Comparison of ENCODE assay signal across 9 mouse cellular contexts in genomic region chr7:30233387-30233786, GRCm38 (mm10). TPM values are rescaled to one million over a fixed set of nuclear protein-coding genes. Genes with fewer than 3 reads are reported as not detected.
DNase-seq lines count a peak whose midpoint lies in the region; ATAC-seq and TF ChIP-seq lines count a peak whose summit lies in the region.
"Had no signal": no experiment of that assay in that cellular context is flagged by ENCODE, and none has a peak within 500 bp of the region (broad histone marks: within the 10 kb centered on the region; RNA-seq: fewer than 3 reads in every experiment).

No protein-coding gene starts in this region.

- H3K9ac ChIP-seq in lung, postnatal 0 days (replicated peaks; ENCODE audit: low read depth): no peak overlapping the region
- no peak overlapping the region for H3K9ac ChIP-seq in hindbrain, postnatal 0 days (replicated peaks; ENCODE audit: low read length)
- no peak overlapping the region for H3K9ac ChIP-seq in midbrain, embryonic 11.5 days (ENCODE audit: low read length)

- no peak overlapping the region; the same call in 1 of the 2 replicates for H3K4me3 ChIP-seq in lung, postnatal 0 days (ENCODE audit: low read depth, low read length)
- H3K4me3 ChIP-seq in hindbrain, postnatal 0 days (ENCODE audit: low read length): no peak overlapping the region
- peak overlapping the region; percentile 72; the same call in 1 of the 2 replicates for H3K4me3 ChIP-seq in midbrain, embryonic 11.5 days (ENCODE audit: low read depth, low read length)
- H3K4me3 ChIP-seq in layer of hippocampus, adult 2 months: no peak overlapping the region

- no peak for ATAC-seq in lung, postnatal 0 days
- no peak for ATAC-seq in hindbrain, postnatal 0 days
- ATAC-seq in midbrain, embryonic 11.5 days (ENCODE audit: low FRiP score): no peak

- H3K27me3 ChIP-seq in lung, postnatal 0 days (replicated peaks; ENCODE audit: insufficient read depth, low read length): no peaks in the 10 kb centered on the region
- no peaks in the 10 kb centered on the region for H3K27me3 ChIP-seq in hindbrain, postnatal 0 days (ENCODE audit: insufficient read depth, low read length)
- no peaks in the 10 kb centered on the region for H3K27me3 ChIP-seq in midbrain, embryonic 11.5 days (ENCODE audit: control insufficient read depth, insufficient read depth, low read length)

- peaks cover 5% of the 10 kb centered on the region; the same call in 1 of the 2 replicates for H3K4me1 ChIP-seq in lung, postnatal 0 days (ENCODE audit: insufficient read depth, low read depth, low read length)
- H3K4me1 ChIP-seq in hindbrain, postnatal 0 days (ENCODE audit: insufficient read depth, low read length): peaks cover 7% of the 10 kb centered on the region; the same call in 1 of the 2 replicates
- peaks cover 10% of the 10 kb centered on the region for H3K4me1 ChIP-seq in midbrain, embryonic 11.5 days (ENCODE audit: control insufficient read depth, insufficient read depth, low read length)

- peak; percentile 22 for DNase-seq in adrenal gland, postnatal 14 days
- DNase-seq in adrenal gland, postnatal 25 days: no peak
- no peak for DNase-seq in lung, postnatal 0 days (ENCODE audit: low spot score)
- DNase-seq in lung, postnatal 25 days (ENCODE audit: low spot score): no peak
- no peak for DNase-seq in hindbrain, postnatal 0 days (ENCODE audit: low spot score)
- DNase-seq in midbrain, embryonic 11.5 days (ENCODE audit: low spot score, missing footprints): no peak
- no peak for DNase-seq in urinary bladder, adult 18-20 months (ENCODE audit: low spot score in 2 of 2)
- DNase-seq in layer of hippocampus, adult 2 months (ENCODE audit: low spot score in 2 of 2): no peak

- H3K27ac ChIP-seq in lung, postnatal 0 days (ENCODE audit: low read length): 0 out of 2 replicates have a peak overlapping the region, but pooled peaks have one; percentile 5
- H3K27ac ChIP-seq in hindbrain, postnatal 0 days: no peak overlapping the region
- H3K27ac ChIP-seq in midbrain, embryonic 11.5 days (ENCODE audit: low read depth, low read length): no peak overlapping the region
- no peak overlapping the region for H3K27ac ChIP-seq in layer of hippocampus, adult 2 months

- TF ChIP-seq CTCF in lung, postnatal 0 days (IDR thresholded peaks at IDR 0.05): no peak
- no peak for TF ChIP-seq CTCF in hindbrain, postnatal 0 days (IDR thresholded peaks at IDR 0.05; ENCODE audit: low read depth)
- no peak for TF ChIP-seq CTCF in layer of hippocampus, adult 2 months (conservative IDR thresholded peaks at IDR 0.05)

- no peak overlapping the region; the same call in 1 of the 2 replicates for H3K4me2 ChIP-seq in lung, postnatal 0 days (replicated peaks; ENCODE audit: low read depth, low read length)
- H3K4me2 ChIP-seq in hindbrain, postnatal 0 days (ENCODE audit: low read depth, low read length): peak overlapping the region; percentile 58; the same call in 1 of the 2 replicates
- peak overlapping the region; percentile 52; the same call in 1 of the 2 replicates for H3K4me2 ChIP-seq in midbrain, embryonic 11.5 days

- no peak for TF ChIP-seq EP300 in lung, postnatal 0 days (IDR thresholded peaks at IDR 0.05)

- H3K36me3 ChIP-seq in lung, postnatal 0 days (ENCODE audit: insufficient read depth, low read length): no peaks in the 10 kb centered on the region
- H3K36me3 ChIP-seq in hindbrain, postnatal 0 days (ENCODE audit: insufficient read depth, low read length): peaks cover 5% of the 10 kb centered on the region; the same call in 1 of the 2 replicates
- peaks cover 3% of the 10 kb centered on the region; the same call in 1 of the 2 replicates for H3K36me3 ChIP-seq in midbrain, embryonic 11.5 days (ENCODE audit: control insufficient read depth, insufficient read depth, low read length)

- 86% methylated on average over 20 of the region's 20 CpGs for WGBS in lung, postnatal 0 days
- 89% methylated on average over 20 of the region's 20 CpGs for WGBS in hindbrain, postnatal 0 days
- WGBS in midbrain, embryonic 11.5 days: 89% methylated on average over 20 of the region's 20 CpGs

- no peaks in the 10 kb centered on the region for H3K9me3 ChIP-seq in lung, postnatal 0 days (ENCODE audit: low read length)
- H3K9me3 ChIP-seq in hindbrain, postnatal 0 days (ENCODE audit: low read length): no peaks in the 10 kb centered on the region
- no peaks in the 10 kb centered on the region for H3K9me3 ChIP-seq in midbrain, embryonic 11.5 days (ENCODE audit: control insufficient read depth, low read length)

RNA-seq across cellular contexts. Expression of gene Tbcb, which starts 1.3 kb away (rescaled TPM):
- total RNA-seq in adrenal gland, postnatal 14 days (2021): 67.7 and 75.4 TPM in 2 replicates
- 77.0 and 86.6 TPM in 2 replicates for total RNA-seq in adrenal gland, postnatal 25 days (2021)
- polyA plus RNA-seq in lung, postnatal 0 days (2015; fragmentation: Nextera tagmentation; extraction: Ambion mirVana): 142 and 143 TPM in 2 replicates
- total RNA-seq in hindbrain, postnatal 0 days (2014; rRNA removed): 123 and 129 TPM in 2 replicates
- polyA plus RNA-seq in hindbrain, postnatal 0 days (2015; fragmentation: Nextera tagmentation; extraction: Ambion mirVana): 466 and 473 TPM in 2 replicates
- polyA plus RNA-seq in midbrain, embryonic 11.5 days (2014; fragmentation: Nextera tagmentation; extraction: Ambion mirVana): 255 and 260 TPM in 2 replicates
- total RNA-seq in layer of hippocampus, adult 2 months (2021): 100 to 1,000 TPM; 113 to 116 TPM

RNA-seq across cellular contexts. Expression of gene Polr2i, which starts 1.6 kb away (rescaled TPM):
- total RNA-seq in adrenal gland, postnatal 14 days (2021): 95.5 and 99.4 TPM in 2 replicates
- 63.2 and 71.6 TPM in 2 replicates for total RNA-seq in adrenal gland, postnatal 25 days (2021)
- 122 and 144 TPM in 2 replicates for polyA plus RNA-seq in lung, postnatal 0 days (2015; fragmentation: Nextera tagmentation; extraction: Ambion mirVana)
- 65.9 and 98.4 TPM in 2 replicates for total RNA-seq in hindbrain, postnatal 0 days (2014; rRNA removed)
- 177 and 189 TPM in 2 replicates for polyA plus RNA-seq in hindbrain, postnatal 0 days (2015; fragmentation: Nextera tagmentation; extraction: Ambion mirVana)
- 149 and 163 TPM in 2 replicates for polyA plus RNA-seq in midbrain, embryonic 11.5 days (2014; fragmentation: Nextera tagmentation; extraction: Ambion mirVana)
- 10 to 100 TPM; 59.6 to 59.8 TPM for total RNA-seq in layer of hippocampus, adult 2 months (2021)

RNA-seq across cellular contexts. Expression of gene Ovol3, which starts 2.1 kb away (rescaled TPM):
- total RNA-seq in adrenal gland, postnatal 14 days (2021): not detected in 2 replicates
- not detected in 2 replicates for total RNA-seq in adrenal gland, postnatal 25 days (2021)
- polyA plus RNA-seq in lung, postnatal 0 days (2015; fragmentation: Nextera tagmentation; extraction: Ambion mirVana): 0.27 TPM in 1 of 2 replicates, not detected in the other
- total RNA-seq in hindbrain, postnatal 0 days (2014; rRNA removed): not detected in 2 replicates
- not detected in 2 replicates for polyA plus RNA-seq in hindbrain, postnatal 0 days (2015; fragmentation: Nextera tagmentation; extraction: Ambion mirVana)
- not detected in 2 replicates for polyA plus RNA-seq in midbrain, embryonic 11.5 days (2014; fragmentation: Nextera tagmentation; extraction: Ambion mirVana)
- not detected for total RNA-seq in layer of hippocampus, adult 2 months (2021)
- polyA plus RNA-seq: macrophage had no signal

RNA-seq across cellular contexts. Expression of gene Capns1, which starts 34.8 kb away (rescaled TPM):
- 526 and 534 TPM in 2 replicates for total RNA-seq in adrenal gland, postnatal 14 days (2021)
- total RNA-seq in adrenal gland, postnatal 25 days (2021): 624 and 670 TPM in 2 replicates
- polyA plus RNA-seq in lung, postnatal 0 days (2015; fragmentation: Nextera tagmentation; extraction: Ambion mirVana): 118 and 120 TPM in 2 replicates
- total RNA-seq in hindbrain, postnatal 0 days (2014; rRNA removed): 289 and 322 TPM in 2 replicates
- 83.8 and 84.6 TPM in 2 replicates for polyA plus RNA-seq in hindbrain, postnatal 0 days (2015; fragmentation: Nextera tagmentation; extraction: Ambion mirVana)
- 39.0 and 43.9 TPM in 2 replicates for polyA plus RNA-seq in midbrain, embryonic 11.5 days (2014; fragmentation: Nextera tagmentation; extraction: Ambion mirVana)
- 100 to 1,000 TPM; 213 to 224 TPM for total RNA-seq in layer of hippocampus, adult 2 months (2021)

RNA-seq across cellular contexts. Expression of gene Thap8, which starts 46.5 kb away (rescaled TPM):
- 0.33 and 0.38 TPM in 2 replicates for total RNA-seq in adrenal gland, postnatal 14 days (2021)
- 1.2 TPM in 1 of 2 replicates, not detected in the other for total RNA-seq in adrenal gland, postnatal 25 days (2021)
- polyA plus RNA-seq in lung, postnatal 0 days (2015; fragmentation: Nextera tagmentation; extraction: Ambion mirVana): 0.37 and 0.81 TPM in 2 replicates
- 1.0 TPM in 1 of 2 replicates, not detected in the other for total RNA-seq in hindbrain, postnatal 0 days (2014; rRNA removed)
- polyA plus RNA-seq in hindbrain, postnatal 0 days (2015; fragmentation: Nextera tagmentation; extraction: Ambion mirVana): 0.52 and 0.76 TPM in 2 replicates
- polyA plus RNA-seq in midbrain, embryonic 11.5 days (2014; fragmentation: Nextera tagmentation; extraction: Ambion mirVana): 0.19 and 0.28 TPM in 2 replicates
- total RNA-seq in layer of hippocampus, adult 2 months (2021): under 1 TPM; 0.44 to 0.56 TPM
